Mouse (Mus musculus): ENCODE measurements around the gene Plcl1. TPM values are rescaled to one million over a fixed set of nuclear protein-coding genes. Genes with fewer than 3 reads are reported as not detected.

Plcl1 gene
- polyA plus RNA-seq, 1 experiment from 2014 or later: 0.25 TPM

GRCm38 (mm10) chr1:55701601-55702000, 295.9 kb downstream of the Plcl1 start:
- TF ChIP-seq CTCF (IDR thresholded peaks at IDR 0.05; ENCODE audit: low read depth) (no peak), EP300 (IDR thresholded peaks at IDR 0.05; ENCODE audit: low read depth) (no peak)
- Histone ChIP-seq H3K4me1 (ENCODE audit: insufficient read depth) (peaks cover 3% of the 10 kb centered on the region; the same call in 1 of the 2 replicates), H3K4me3 (ENCODE audit: low read depth, low read length) (no peak overlapping the region), H3K4me2 (ENCODE audit: low read depth, low read length) (no peak overlapping the region), H3K36me3 (replicated peaks; ENCODE audit: insufficient read depth, low read length) (no peaks in the 10 kb centered on the region), H3K27me3 (ENCODE audit: insufficient read depth, low read length) (no peaks in the 10 kb centered on the region), H3K9ac (replicated peaks) (no peak overlapping the region), H3K9me3 (ENCODE audit: low read length) (no peaks in the 10 kb centered on the region), H3K27ac (ENCODE audit: low read depth) (no peak overlapping the region)
- WGBS (ENCODE audit: insufficient replicate concordance): 70% methylated on average over 6 of the region's 6 CpGs
- no peak for DNase-seq
- no peak for ATAC-seq

- Histone ChIP-seq H3K36me3 (replicated peaks; ENCODE audit: insufficient read depth, low read length) (no peaks in the 10 kb centered on the region), H3K9me3 (ENCODE audit: low read length) (no peaks in the 10 kb centered on the region), H3K4me3 (ENCODE audit: low read depth, low read length) (no peak overlapping the region), H3K4me1 (ENCODE audit: insufficient read depth) (peaks cover 3% of the 10 kb centered on the region; the same call in 1 of the 2 replicates), H3K9ac (replicated peaks) (no peak overlapping the region), H3K27me3 (ENCODE audit: insufficient read depth, low read length) (no peaks in the 10 kb centered on the region), H3K27ac (ENCODE audit: low read depth) (no peak overlapping the region), H3K4me2 (ENCODE audit: low read depth, low read length) (no peak overlapping the region)
- TF ChIP-seq EP300 (IDR thresholded peaks at IDR 0.05; ENCODE audit: low read depth) (no peak), CTCF (IDR thresholded peaks at IDR 0.05; ENCODE audit: low read depth) (no peak)
- ATAC-seq: no peak
- no peak for DNase-seq
- WGBS (ENCODE audit: insufficient replicate concordance): 60% methylated on average over 3 of the region's 3 CpGs
Measured at GRCm38 (mm10) chr1:55702106-55702505, 296.4 kb downstream of the Plcl1 start.

GRCm38 (mm10) chr1:55704707-55705106, 299.0 kb downstream of the Plcl1 start:
- Histone ChIP-seq H3K27me3 (ENCODE audit: insufficient read depth, low read length) (no peaks in the 10 kb centered on the region), H3K9me3 (ENCODE audit: low read length) (no peaks in the 10 kb centered on the region), H3K9ac (replicated peaks) (no peak overlapping the region), H3K36me3 (replicated peaks; ENCODE audit: insufficient read depth, low read length) (no peaks in the 10 kb centered on the region), H3K4me2 (ENCODE audit: low read depth, low read length) (no peak overlapping the region), H3K27ac (ENCODE audit: low read depth) (no peak overlapping the region), H3K4me3 (ENCODE audit: low read depth, low read length) (no peak overlapping the region), H3K4me1 (ENCODE audit: insufficient read depth) (peaks cover 3% of the 10 kb centered on the region; the same call in 1 of the 2 replicates)
- 72% methylated on average over 2 of the region's 2 CpGs for WGBS (ENCODE audit: insufficient replicate concordance)
- ATAC-seq: no peak
- TF ChIP-seq CTCF (IDR thresholded peaks at IDR 0.05; ENCODE audit: low read depth) (no peak), EP300 (IDR thresholded peaks at IDR 0.05; ENCODE audit: low read depth) (no peak)
- DNase-seq: no peak

- Histone ChIP-seq H3K4me1 (ENCODE audit: insufficient read depth) (peaks cover 3% of the 10 kb centered on the region; the same call in 1 of the 2 replicates), H3K36me3 (replicated peaks; ENCODE audit: insufficient read depth, low read length) (no peaks in the 10 kb centered on the region), H3K27me3 (ENCODE audit: insufficient read depth, low read length) (no peaks in the 10 kb centered on the region), H3K9ac (replicated peaks) (no peak overlapping the region), H3K9me3 (ENCODE audit: low read length) (no peaks in the 10 kb centered on the region), H3K27ac (ENCODE audit: low read depth) (no peak overlapping the region), H3K4me2 (ENCODE audit: low read depth, low read length) (no peak overlapping the region), H3K4me3 (ENCODE audit: low read depth, low read length) (no peak overlapping the region)
- 83% methylated on average over 6 of the region's 6 CpGs for WGBS (ENCODE audit: insufficient replicate concordance)
- TF ChIP-seq CTCF (IDR thresholded peaks at IDR 0.05; ENCODE audit: low read depth) (no peak), EP300 (IDR thresholded peaks at IDR 0.05; ENCODE audit: low read depth) (no peak)
- ATAC-seq (no peak), DNase-seq (no peak)
Measured at GRCm38 (mm10) chr1:55705173-55705572, 299.5 kb downstream of the Plcl1 start.

GRCm38 (mm10) chr1:55705756-55706155, 300.0 kb downstream of the Plcl1 start:
- Histone ChIP-seq H3K36me3 (replicated peaks; ENCODE audit: insufficient read depth, low read length) (no peaks in the 10 kb centered on the region), H3K4me1 (ENCODE audit: insufficient read depth) (peaks cover 3% of the 10 kb centered on the region; the same call in 1 of the 2 replicates), H3K27ac (ENCODE audit: low read depth) (no peak overlapping the region), H3K9ac (replicated peaks) (no peak overlapping the region), H3K27me3 (ENCODE audit: insufficient read depth, low read length) (no peaks in the 10 kb centered on the region), H3K4me2 (ENCODE audit: low read depth, low read length) (no peak overlapping the region), H3K9me3 (ENCODE audit: low read length) (no peaks in the 10 kb centered on the region), H3K4me3 (ENCODE audit: low read depth, low read length) (no peak overlapping the region)
- DNase-seq (no peak), ATAC-seq (no peak)
- TF ChIP-seq EP300 (IDR thresholded peaks at IDR 0.05; ENCODE audit: low read depth) (no peak), CTCF (IDR thresholded peaks at IDR 0.05; ENCODE audit: low read depth) (no peak)
- 71% methylated on average over 3 of the region's 3 CpGs for WGBS (ENCODE audit: insufficient replicate concordance)

GRCm38 (mm10) chr1:55706933-55707332, 301.2 kb downstream of the Plcl1 start:
- 44% methylated on average over 1 of the region's 1 CpGs for WGBS (ENCODE audit: insufficient replicate concordance)
- no peak overlapping the region for H3K4me3 ChIP-seq (ENCODE audit: low read depth, low read length)
- peaks cover 3% of the 10 kb centered on the region; the same call in 1 of the 2 replicates for H3K4me1 ChIP-seq (ENCODE audit: insufficient read depth)
- no peak overlapping the region for H3K27ac ChIP-seq (ENCODE audit: low read depth)
- TF ChIP-seq CTCF (IDR thresholded peaks at IDR 0.05; ENCODE audit: low read depth): no peak
- TF ChIP-seq EP300 (IDR thresholded peaks at IDR 0.05; ENCODE audit: low read depth): no peak
- H3K36me3 ChIP-seq (replicated peaks; ENCODE audit: insufficient read depth, low read length): no peaks in the 10 kb centered on the region
- H3K4me2 ChIP-seq (ENCODE audit: low read depth, low read length): no peak overlapping the region
- ATAC-seq: 0 out of 2 replicates have a peak, but pooled peaks have one; percentile 51
- H3K9me3 ChIP-seq (ENCODE audit: low read length): no peaks in the 10 kb centered on the region
- H3K27me3 ChIP-seq (ENCODE audit: insufficient read depth, low read length): no peaks in the 10 kb centered on the region
- DNase-seq: no peak
- no peak overlapping the region for H3K9ac ChIP-seq (replicated peaks)

Measured in liver, postnatal 0 days (tissue).